Mouse (Mus musculus) erythroblast, adult 5-6 weeks (primary cell): Measurements from ENCODE around the gene Gm4187. TPM values are rescaled to one million over a fixed set of nuclear protein-coding genes. Genes with fewer than 3 reads are reported as not detected.
"Not testable (repeated sequence)": the region's sequence is repeated elsewhere in the genome, so short reads cannot be mapped to it uniquely, and the experiment has no call there.

ENCODE experiments used
- ATAC-seq: replicated peaks from 2 replicates; pipeline ENCODE4 v1.8.0; 2016; ENCODE audit warnings: moderate number of reproducible peaks, mild to moderate bottlenecking, moderate TSS enrichment, inconsistent platforms; ENCODE audit not compliant: poor library complexity, low FRiP score, severe bottlenecking
- total RNA-seq, 2 experiments: library from RNA; stranded (forward) in 1 of 2; stranded (reverse) in 1 of 2; fragments of 150-400 nt in 1 of 2; fragments of 200-764, 138-1000 nt in 1 of 2; gene quantifications; 2 replicates each; pipeline versions ENCODE4 v1.2.3 to v1.2.4; 2015 to 2017; ENCODE audit warnings: low replicate concordance in 2 of 2

The Gm4187 gene
- not detected in 2 replicates for total RNA-seq (2015; ENCODE audit: low replicate concordance)
- total RNA-seq (2017; ENCODE audit: low replicate concordance), result not detected in 2 replicates

DNA sequence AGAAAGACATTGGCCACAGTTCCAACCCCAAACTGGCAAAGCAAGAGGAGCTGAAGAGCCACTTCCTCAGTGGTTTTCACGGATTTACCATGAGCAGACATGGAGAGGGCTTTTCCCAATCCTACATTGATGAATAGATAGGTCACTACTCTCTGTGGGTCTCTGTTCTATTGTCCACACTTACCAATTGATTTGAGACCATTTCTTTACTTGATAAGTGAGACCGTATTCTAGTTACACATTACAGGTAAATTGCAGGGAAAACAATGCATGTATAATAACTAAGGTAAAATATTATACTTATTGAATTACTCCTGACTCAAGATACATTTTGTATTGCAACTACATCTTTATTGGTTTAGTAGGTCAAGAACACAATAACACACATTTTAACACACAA is at the start of gene Gm4187:
Gene Gm4187, minus strand, starts transcription at position 101 of the 400 bp plus-strand sequence.
- not testable (repeated sequence) for ATAC-seq

DNA sequence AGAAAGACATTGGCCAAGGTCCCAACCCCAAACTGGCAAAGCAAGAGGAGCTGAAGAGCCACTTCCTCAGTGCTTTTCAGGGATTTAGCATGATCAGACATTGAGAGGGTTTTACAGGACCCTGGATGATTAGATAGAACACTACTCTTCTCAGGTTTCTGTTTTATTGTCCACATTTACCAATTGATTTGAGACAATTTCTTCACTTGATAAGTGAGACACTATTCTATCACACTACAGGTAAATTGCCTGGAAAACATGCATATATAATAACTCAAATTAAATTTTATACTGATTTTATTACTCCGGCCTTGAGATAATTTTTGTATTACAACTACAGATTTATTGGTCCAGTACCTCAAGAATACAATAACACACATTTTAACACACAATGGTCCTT is 41.4 kb upstream of the Gm4187 start, which contains the start of gene Gm8660:
Gene Gm8660, minus strand, starts transcription at position 101 of the 400 bp plus-strand sequence.
- not testable (repeated sequence) for ATAC-seq

Other genes with a start within 250 kb of the Gm4187 start
- gene Gm16451, start 211.5 kb downstream of the Gm4187 start, total RNA-seq (2015; ENCODE audit: low replicate concordance), result not detected in 2 replicates
- not detected in 2 replicates for gene Gm16451, start 211.5 kb downstream of the Gm4187 start, total RNA-seq (2017; ENCODE audit: low replicate concordance)
- gene Gm10666, start 195.0 kb downstream of the Gm4187 start, total RNA-seq (2015; ENCODE audit: low replicate concordance), result not detected in 2 replicates
- gene Gm10666, start 195.0 kb downstream of the Gm4187 start, total RNA-seq (2017; ENCODE audit: low replicate concordance), result not detected in 2 replicates
- gene Vmn1r142, start 165.7 kb downstream of the Gm4187 start, total RNA-seq (2015; ENCODE audit: low replicate concordance), result not detected in 2 replicates
- not detected in 2 replicates for gene Vmn1r142, start 165.7 kb downstream of the Gm4187 start, total RNA-seq (2017; ENCODE audit: low replicate concordance)
- gene Vmn1r143, start 140.3 kb downstream of the Gm4187 start, total RNA-seq (2015; ENCODE audit: low replicate concordance), result not detected in 2 replicates
- gene Vmn1r143, start 140.3 kb downstream of the Gm4187 start, total RNA-seq (2017; ENCODE audit: low replicate concordance), result not detected in 2 replicates
- not detected in 2 replicates for gene Gm8653, start 128.5 kb downstream of the Gm4187 start, total RNA-seq (2015; ENCODE audit: low replicate concordance)
- not detected in 2 replicates for gene Gm8653, start 128.5 kb downstream of the Gm4187 start, total RNA-seq (2017; ENCODE audit: low replicate concordance)
- gene Gm8453, start 100.2 kb downstream of the Gm4187 start, total RNA-seq (2015; ENCODE audit: low replicate concordance), result not detected in 2 replicates
- gene Gm8453, start 100.2 kb downstream of the Gm4187 start, total RNA-seq (2017; ENCODE audit: low replicate concordance), result not detected in 2 replicates
- gene Gm8660, start 41.3 kb upstream of the Gm4187 start, total RNA-seq (2015; ENCODE audit: low replicate concordance), result not detected in 2 replicates
- not detected in 2 replicates for gene Gm8660, start 41.3 kb upstream of the Gm4187 start, total RNA-seq (2017; ENCODE audit: low replicate concordance)
- gene Vmn1r148, start 83.9 kb upstream of the Gm4187 start, total RNA-seq (2015; ENCODE audit: low replicate concordance), result not detected in 2 replicates
- gene Vmn1r148, start 83.9 kb upstream of the Gm4187 start, total RNA-seq (2017; ENCODE audit: low replicate concordance), result not detected in 2 replicates
- not detected in 2 replicates for gene Vmn1r149, start 108.5 kb upstream of the Gm4187 start, total RNA-seq (2015; ENCODE audit: low replicate concordance)
- not detected in 2 replicates for gene Vmn1r149, start 108.5 kb upstream of the Gm4187 start, total RNA-seq (2017; ENCODE audit: low replicate concordance)
- gene Gm10665, start 134.4 kb upstream of the Gm4187 start, total RNA-seq (2015; ENCODE audit: low replicate concordance), result not detected in 2 replicates
- gene Gm10665, start 134.4 kb upstream of the Gm4187 start, total RNA-seq (2017; ENCODE audit: low replicate concordance), result not detected in 2 replicates
- not detected in 2 replicates for gene Vmn1r151, start 170.0 kb upstream of the Gm4187 start, total RNA-seq (2015; ENCODE audit: low replicate concordance)
- gene Vmn1r151, start 170.0 kb upstream of the Gm4187 start, total RNA-seq (2017; ENCODE audit: low replicate concordance), result not detected in 2 replicates
- not detected in 2 replicates for gene Vmn1r152, start 193.2 kb upstream of the Gm4187 start, total RNA-seq (2015; ENCODE audit: low replicate concordance)
- gene Vmn1r152, start 193.2 kb upstream of the Gm4187 start, total RNA-seq (2017; ENCODE audit: low replicate concordance), result not detected in 2 replicates
- gene Gm8677, start 205.2 kb upstream of the Gm4187 start, total RNA-seq (2015; ENCODE audit: low replicate concordance), result not detected in 2 replicates
- not detected in 2 replicates for gene Gm8677, start 205.2 kb upstream of the Gm4187 start, total RNA-seq (2017; ENCODE audit: low replicate concordance)
- not detected in 2 replicates for gene Gm4201, start 235.6 kb upstream of the Gm4187 start, total RNA-seq (2015; ENCODE audit: low replicate concordance)
- gene Gm4201, start 235.6 kb upstream of the Gm4187 start, total RNA-seq (2017; ENCODE audit: low replicate concordance), result not detected in 2 replicates